Mouse (Mus musculus) megakaryocyte progenitor cell, adult 5-6 weeks (primary cell): ENCODE measurements at regions not wholly inside any gene's neighbourhood (a gene's known extent, or its start where the extent isn't known, plus 50 kb on each side); places are given as distances from the start of the nearest gene placed in this dataset.

Experiments used
- ATAC-seq: replicated peaks from 2 replicates; pipeline ENCODE4 v1.8.0; 2016; ENCODE audit warnings: mild to moderate bottlenecking, moderate TSS enrichment, inconsistent platforms; ENCODE audit not compliant: poor library complexity

DNA sequence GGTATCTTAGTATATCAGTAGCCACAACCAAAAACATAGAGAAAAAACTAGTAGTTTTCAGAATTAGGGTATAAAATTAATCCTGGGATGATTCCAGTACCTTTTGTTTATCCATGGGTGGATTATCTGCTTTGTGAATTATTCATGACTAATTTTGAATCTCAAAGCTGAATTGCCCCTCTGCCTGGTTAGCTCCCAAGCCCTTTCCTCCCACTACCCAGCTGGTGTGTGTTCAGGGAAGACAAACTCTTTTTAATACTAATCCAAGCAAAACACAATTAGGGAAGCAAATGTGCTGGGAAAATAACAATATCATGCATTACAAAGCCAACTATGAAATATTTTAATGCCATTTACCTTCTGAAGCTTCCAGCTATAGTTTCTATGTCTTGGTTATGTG, 347.4 kb downstream of the Gm43517 start:
- ATAC-seq, result no peak

- ATAC-seq, result 0 out of 2 replicates have a peak, but pooled peaks have one; percentile 20
These were observed 352.1 kb downstream of the Gm43517 start for GRCm38 (mm10) chr12:49737100-49737499.

DNA sequence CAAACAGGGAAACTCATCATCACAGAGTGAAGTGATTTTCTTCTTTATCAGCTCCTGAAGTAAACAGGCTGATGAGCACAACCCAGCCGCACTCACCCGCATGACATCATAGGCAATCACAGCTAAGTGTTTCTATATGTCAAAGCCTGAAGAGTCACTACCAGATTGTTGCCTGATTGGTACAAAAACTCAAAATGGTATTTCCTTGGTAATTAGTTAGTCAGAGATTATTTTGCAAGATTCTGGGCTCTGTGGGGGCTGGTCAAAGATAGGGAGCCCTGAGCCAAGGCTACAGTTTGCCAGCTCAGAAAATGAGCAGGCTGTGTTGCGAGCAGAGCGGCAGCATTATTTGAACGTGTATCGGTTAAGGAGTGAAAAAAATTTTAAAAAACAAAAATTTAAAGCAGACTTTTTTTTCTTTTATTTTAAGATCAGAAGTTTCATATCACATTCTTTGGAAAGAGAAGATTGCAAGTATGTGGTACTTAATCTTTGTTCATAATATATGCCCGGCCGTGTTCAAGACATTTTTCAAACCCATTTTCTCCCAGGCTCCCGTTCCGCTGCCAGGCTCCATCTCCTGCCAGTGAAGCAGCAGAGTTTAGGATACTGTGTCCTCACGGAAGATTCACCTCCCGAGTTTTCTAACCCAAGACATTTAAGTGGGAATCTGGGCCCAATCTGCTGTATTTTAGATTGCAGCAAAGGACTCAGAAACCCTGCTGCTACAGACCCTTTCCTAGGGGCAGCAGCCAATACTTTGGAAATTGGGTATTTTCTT, 355.2 kb downstream of the Gm43517 start:
- no peak for ATAC-seq

DNA sequence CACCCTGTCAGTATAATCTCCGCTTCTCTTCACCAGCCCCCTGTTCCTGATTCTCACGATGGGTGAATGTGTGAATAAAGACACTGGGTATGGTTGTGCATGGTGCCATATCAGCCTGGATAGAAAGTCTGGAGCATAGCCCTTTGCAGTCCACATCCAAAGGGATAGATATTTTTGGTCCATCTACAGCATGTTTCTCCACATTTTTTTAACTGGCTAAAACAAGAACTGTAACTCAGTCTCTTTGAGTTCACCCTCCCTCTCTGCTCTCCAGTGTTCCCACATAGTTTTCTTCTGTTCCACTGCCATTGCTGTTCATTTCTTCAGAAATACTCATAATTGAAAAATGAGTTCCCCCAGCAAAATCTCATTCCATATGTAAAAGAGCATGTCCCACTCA, 358.4 kb downstream of the Gm43517 start:
- no peak for ATAC-seq

DNA sequence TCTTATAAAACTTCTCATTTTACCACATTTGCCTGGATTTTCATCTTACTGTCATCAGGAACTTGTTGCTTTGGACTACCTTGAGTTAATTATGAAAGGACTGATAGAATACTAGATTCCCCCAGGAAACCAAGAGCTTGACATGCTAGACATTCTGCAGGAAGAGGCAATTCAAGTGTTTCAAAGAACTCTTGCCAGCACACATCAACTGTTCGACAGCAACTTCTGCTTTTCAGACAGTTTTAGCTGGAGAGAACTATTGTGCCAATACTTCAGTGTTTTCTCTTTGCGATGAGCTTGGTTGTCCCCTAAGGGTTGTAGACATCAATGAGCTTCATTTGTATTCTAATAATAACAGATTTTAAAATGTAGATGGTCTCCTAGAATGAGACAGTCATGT, 362.1 kb downstream of the Gm43517 start:
- ATAC-seq, result peak; percentile 37; the same call in 1 of the 2 replicates

- no peak for ATAC-seq
These were observed 373.4 kb downstream of the Gm43517 start for GRCm38 (mm10) chr12:49758391-49758790.

GRCm38 (mm10) chr12:49764541-49764940, 379.6 kb downstream of the Gm43517 start:
- ATAC-seq, result no peak

DNA sequence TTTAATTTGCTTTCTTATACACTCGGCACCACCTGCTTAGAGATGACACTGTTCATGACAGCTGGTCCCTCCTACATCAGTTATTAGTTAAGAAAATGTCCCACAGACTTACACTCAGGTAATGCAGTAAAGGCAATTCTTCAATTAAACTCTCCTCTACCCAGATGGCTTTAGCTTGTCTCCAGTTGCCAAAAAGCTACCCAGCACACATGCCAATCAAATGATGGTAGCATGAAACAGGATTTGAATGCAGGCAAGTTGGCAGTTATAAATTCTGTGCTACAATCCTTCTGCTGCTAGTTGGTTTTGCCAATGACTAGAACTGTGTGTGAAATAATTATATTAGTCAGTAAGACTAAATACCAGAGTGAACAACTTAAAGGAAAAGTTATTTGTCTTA, 423.4 kb downstream of the Gm43517 start:
- ATAC-seq, result no peak

- no peak for ATAC-seq
These were observed 429.7 kb downstream of the Gm43517 start for GRCm38 (mm10) chr12:49814653-49815052.

- no peak for ATAC-seq
These were observed 442.8 kb downstream of the Gm43517 start for GRCm38 (mm10) chr12:49827769-49828168.

DNA sequence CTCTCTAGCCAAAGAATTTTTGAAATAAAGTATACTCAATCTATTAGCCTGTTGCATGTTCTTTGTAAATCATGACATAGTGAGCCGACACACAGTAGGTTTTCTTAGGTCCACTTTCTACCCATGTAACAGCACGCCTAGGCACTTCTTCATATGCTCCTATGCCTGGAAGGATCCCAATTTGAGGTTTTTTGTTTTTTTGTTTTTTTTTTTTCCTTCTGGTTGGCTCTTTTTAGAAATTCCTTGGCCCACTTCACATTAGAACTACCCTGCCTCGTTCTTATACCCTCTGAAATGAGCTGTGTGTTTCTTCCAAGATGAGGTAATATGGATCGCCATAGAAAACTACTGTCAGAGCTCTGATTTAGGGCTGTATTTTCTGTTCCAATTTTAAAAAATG, 443.6 kb downstream of the Gm43517 start:
- ATAC-seq, result no peak

- no peak for ATAC-seq
These were observed 445.7 kb downstream of the Gm43517 start for GRCm38 (mm10) chr12:49830665-49831064.

DNA sequence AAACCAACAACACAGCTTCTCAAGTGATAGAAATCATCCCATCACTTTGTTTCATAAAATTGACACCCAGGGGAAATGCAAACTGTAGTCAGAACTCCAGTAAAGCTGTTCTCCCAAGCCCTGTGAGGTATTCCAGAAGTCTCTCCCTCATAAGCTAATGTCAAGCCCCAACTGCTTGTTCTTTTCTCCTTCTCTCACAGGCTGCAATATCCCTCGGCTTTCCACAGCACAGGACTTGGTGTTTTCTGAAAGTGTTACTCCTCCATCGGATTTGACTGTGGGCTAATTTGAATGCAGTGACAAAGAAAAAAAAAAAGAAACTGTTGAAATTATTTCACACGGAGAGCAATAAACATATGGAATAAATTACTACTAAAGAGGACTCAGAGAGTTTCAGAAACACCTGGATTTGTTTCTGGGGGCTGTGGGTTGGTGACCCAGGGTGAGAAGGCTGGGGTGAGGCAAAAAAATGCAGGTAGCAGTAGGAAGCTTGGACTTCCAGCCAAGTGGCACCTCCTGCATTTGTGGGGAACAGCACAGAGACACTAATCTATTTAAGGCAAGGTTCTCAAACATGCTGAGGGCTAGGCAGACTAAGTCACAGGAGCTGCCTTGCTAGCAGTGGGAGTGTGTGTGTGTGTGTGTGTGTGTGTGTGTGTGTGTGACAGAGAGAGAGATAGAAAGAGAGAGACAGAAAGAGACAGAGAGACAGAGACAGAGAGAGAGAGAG, 447.3 kb downstream of the Gm43517 start:
- ATAC-seq, result no peak

DNA sequence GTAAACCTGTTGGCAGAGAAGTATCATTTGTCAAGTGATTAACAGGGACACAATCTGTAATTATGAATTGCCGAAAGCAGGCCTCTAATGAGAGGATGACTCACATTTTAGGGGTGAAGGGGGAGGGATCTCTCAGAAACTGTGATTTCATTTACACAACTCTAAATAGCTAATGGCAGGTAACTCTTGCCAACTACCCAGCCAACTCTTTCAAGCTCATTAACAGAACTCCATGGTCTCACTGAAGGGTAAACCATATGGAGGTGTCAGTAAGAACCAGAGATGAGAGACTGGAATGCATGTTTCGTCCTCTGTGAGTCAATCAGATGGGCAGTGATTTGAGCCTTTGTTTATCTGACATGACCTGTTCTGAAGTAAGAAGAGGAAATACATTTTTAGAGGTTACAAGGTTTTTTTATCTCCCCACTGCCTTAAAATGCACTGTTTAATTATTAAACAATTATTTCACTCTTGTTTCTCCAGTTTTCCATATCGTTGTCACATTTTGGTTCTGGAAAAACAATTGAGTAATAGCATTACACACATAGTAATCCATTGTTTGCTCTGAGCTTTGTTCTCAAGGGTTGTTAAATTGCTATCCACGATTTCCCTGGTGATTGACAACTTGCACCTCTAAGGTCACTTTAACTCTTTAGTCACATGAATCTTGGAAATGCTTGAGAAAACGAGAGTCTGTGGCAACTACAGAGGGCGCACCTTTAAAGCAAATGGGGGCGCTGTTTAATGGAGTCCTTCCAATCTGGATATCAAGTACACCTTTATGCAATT, 451.5 kb downstream of the Gm43517 start:
- ATAC-seq, result no peak

- no peak for ATAC-seq
These were observed 500.5 kb downstream of the Gm43517 start for GRCm38 (mm10) chr12:49885507-49885906.

- ATAC-seq, result no peak
These were observed 502.3 kb downstream of the Gm43517 start for GRCm38 (mm10) chr12:49887246-49887645.

- ATAC-seq, result no peak
These were observed 512.8 kb downstream of the Gm43517 start for GRCm38 (mm10) chr12:49897768-49898167.

- ATAC-seq, result no peak
These were observed 530.7 kb downstream of the Gm43517 start for GRCm38 (mm10) chr12:49915691-49916090.

- ATAC-seq, result peak; percentile 80
These were observed 536.6 kb downstream of the Gm43517 start for GRCm38 (mm10) chr12:49921608-49922007.

DNA sequence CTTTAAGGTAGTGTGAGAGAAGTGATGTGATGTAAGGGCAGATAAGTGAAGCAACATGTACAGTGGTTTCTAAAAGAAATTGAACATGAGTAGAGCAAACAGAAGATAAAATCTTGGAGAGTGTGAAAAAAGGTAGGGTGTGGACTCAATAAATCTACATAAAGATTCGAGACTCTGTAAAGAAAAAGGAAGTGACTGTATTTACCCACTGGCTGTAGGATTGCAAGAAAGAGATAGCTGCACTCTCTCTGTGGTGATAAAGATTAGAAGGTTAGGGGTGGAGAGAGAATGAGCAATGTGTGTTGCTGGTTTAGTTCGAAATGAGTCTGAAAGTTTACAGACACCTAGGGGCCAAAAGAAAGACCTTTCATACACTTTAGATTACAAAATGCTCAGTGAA, 555.8 kb downstream of the Gm43517 start:
- ATAC-seq, result no peak

- no peak for ATAC-seq
These were observed 560.1 kb downstream of the Gm43517 start for GRCm38 (mm10) chr12:49944911-49945627.
